Mouse (Mus musculus): ENCODE measurements around the gene Fgd5. TPM values are rescaled to one million over a fixed set of nuclear protein-coding genes. Genes with fewer than 3 reads are reported as not detected.

Gene Fgd5
- polyA plus RNA-seq, 1 experiment = 0.77 TPM

DNA sequence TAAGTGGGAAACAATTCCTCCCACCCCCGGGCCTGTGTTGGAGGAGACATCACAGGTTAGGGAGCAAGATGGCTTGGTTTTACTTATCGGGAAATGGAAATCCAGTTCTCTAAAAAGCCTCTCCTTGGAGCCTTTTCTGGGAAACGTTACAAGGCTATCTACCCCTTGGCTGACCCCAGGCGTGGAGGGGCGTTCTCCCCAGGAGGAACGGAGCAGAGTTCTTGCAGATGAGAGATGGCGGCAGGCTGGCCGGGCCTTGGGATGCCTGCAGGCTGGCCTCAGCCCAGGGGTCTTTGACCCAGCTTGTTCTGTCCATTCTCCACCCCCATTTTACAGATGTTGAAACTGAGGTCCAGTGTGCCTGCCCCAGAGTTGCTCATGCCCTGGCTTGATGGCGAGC is 42.4 kb downstream of the Fgd5 start:
- TF ChIP-seq POLR2A (IDR thresholded peaks at IDR 0.05; ENCODE audit: control insufficient read depth, low read depth, low read length) = no peak
- no peak for TF ChIP-seq CTCF (IDR thresholded peaks at IDR 0.05; ENCODE audit: control insufficient read depth, insufficient read depth, insufficient replicate concordance, low read depth, low read length)
- H3K4me3 ChIP-seq (ENCODE audit: control insufficient read depth, low read depth, low read length) = no peak overlapping the region

DNA sequence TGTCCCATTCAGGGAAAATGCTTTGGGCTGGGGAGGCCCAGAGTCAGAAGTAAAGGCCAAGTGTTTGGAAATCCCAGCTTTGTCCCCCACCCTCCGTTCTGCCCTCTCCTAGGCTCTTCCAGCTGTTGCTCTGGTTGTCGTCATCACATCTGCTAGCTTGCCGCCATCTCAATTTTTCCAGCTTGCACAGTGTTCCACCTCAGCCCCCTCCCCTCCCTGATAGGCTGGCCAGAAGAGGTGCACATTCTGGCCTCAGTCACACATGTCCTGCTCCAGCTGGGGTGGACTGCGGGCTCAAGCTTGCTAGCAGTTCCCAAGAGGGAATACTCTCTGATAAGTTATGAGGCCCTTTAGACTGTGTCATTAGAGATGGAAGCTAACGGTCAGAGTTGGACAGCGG is 42.8 kb downstream of the Fgd5 start:
- Histone ChIP-seq H3K4me3 (ENCODE audit: control insufficient read depth, low read depth, low read length) (no peak overlapping the region), H3K27me3 (ENCODE audit: control insufficient read depth, insufficient read depth, low read length) (no peaks in the 10 kb centered on the region), H3K27ac (ENCODE audit: control insufficient read depth, insufficient read depth, low read depth, low read length) (no peak overlapping the region), H3K4me1 (ENCODE audit: control insufficient read depth, insufficient read depth, low read length) (peaks cover 4% of the 10 kb centered on the region), H3K36me3 (ENCODE audit: control insufficient read depth, insufficient read depth, low read length) (no peaks in the 10 kb centered on the region)
- no peak for TF ChIP-seq POLR2A (IDR thresholded peaks at IDR 0.05; ENCODE audit: control insufficient read depth, low read depth, low read length)
- no peak for TF ChIP-seq CTCF (IDR thresholded peaks at IDR 0.05; ENCODE audit: control insufficient read depth, insufficient read depth, insufficient replicate concordance, low read depth, low read length)

More for the DNA sequence above, 42.4 kb downstream of the Fgd5 start:
- Histone ChIP-seq H3K36me3 (ENCODE audit: control insufficient read depth, insufficient read depth, low read length) (no peaks in the 10 kb centered on the region), H3K27me3 (ENCODE audit: control insufficient read depth, insufficient read depth, low read length) (no peaks in the 10 kb centered on the region), H3K27ac (ENCODE audit: control insufficient read depth, insufficient read depth, low read depth, low read length) (no peak overlapping the region), H3K4me1 (ENCODE audit: control insufficient read depth, insufficient read depth, low read length) (no peaks in the 10 kb centered on the region; the same call in 1 of the 2 replicates)

DNA sequence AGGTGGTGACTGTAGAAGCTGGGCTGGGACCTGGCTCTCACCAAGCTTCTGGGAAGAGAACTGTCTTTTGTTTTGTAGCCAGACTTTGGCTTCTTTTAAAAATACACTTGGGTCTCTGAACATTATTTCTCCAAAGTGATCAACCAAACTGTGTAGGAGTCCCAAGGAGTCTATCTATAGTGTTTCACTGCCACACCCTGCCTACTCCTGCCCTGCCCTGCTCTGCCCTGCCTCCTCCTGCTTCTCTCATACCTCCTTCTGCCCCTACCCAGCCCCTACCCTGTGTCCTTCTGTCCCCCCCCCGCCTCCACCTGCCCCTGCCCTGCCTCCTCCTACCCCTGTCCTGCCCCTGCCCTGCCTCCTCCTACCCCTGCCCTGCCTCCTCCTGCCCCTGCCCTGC is 46.6 kb downstream of the Fgd5 start:
- H3K27me3 ChIP-seq (ENCODE audit: control insufficient read depth, insufficient read depth, low read length) = no peaks in the 10 kb centered on the region
- TF ChIP-seq POLR2A (IDR thresholded peaks at IDR 0.05; ENCODE audit: control insufficient read depth, low read depth, low read length) (no peak), CTCF (IDR thresholded peaks at IDR 0.05; ENCODE audit: control insufficient read depth, insufficient read depth, insufficient replicate concordance, low read depth, low read length) (no peak)
- H3K4me1 ChIP-seq (ENCODE audit: control insufficient read depth, insufficient read depth, low read length) = peaks cover 20% of the 10 kb centered on the region
- H3K27ac ChIP-seq (ENCODE audit: control insufficient read depth, insufficient read depth, low read depth, low read length) = no peak overlapping the region
- H3K36me3 ChIP-seq (ENCODE audit: control insufficient read depth, insufficient read depth, low read length) = no peaks in the 10 kb centered on the region
- no peak overlapping the region for H3K4me3 ChIP-seq (ENCODE audit: control insufficient read depth, low read depth, low read length)

DNA sequence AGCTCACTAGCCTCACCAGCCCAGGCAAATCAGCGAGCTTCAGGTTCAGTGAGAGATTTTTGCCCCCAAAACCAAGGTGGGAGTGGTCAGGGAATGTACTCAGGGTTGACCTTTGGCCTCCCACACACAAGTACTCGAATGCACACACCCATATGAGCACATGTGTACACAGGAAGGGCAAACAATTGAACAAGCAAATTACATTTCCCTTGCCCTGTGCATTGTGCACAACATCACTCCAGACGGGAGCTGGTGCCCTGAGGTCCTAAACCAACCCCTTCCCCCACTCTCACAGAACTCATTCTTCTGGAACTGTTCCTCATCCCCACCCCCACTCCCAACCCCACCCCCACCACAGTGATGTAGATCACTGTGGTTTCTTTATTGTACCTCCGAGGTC is 48.7 kb downstream of the Fgd5 start:
- Histone ChIP-seq H3K36me3 (ENCODE audit: control insufficient read depth, insufficient read depth, low read length) (no peaks in the 10 kb centered on the region), H3K27ac (ENCODE audit: control insufficient read depth, insufficient read depth, low read depth, low read length) (no peak overlapping the region), H3K27me3 (ENCODE audit: control insufficient read depth, insufficient read depth, low read length) (no peaks in the 10 kb centered on the region), H3K4me3 (ENCODE audit: control insufficient read depth, low read depth, low read length) (peak overlapping the region; percentile 69), H3K4me1 (ENCODE audit: control insufficient read depth, insufficient read depth, low read length) (peaks cover 20% of the 10 kb centered on the region)
- TF ChIP-seq POLR2A (IDR thresholded peaks at IDR 0.05; ENCODE audit: control insufficient read depth, low read depth, low read length) = no peak
- TF ChIP-seq CTCF (IDR thresholded peaks at IDR 0.05; ENCODE audit: control insufficient read depth, insufficient read depth, insufficient replicate concordance, low read depth, low read length) = no peak

DNA sequence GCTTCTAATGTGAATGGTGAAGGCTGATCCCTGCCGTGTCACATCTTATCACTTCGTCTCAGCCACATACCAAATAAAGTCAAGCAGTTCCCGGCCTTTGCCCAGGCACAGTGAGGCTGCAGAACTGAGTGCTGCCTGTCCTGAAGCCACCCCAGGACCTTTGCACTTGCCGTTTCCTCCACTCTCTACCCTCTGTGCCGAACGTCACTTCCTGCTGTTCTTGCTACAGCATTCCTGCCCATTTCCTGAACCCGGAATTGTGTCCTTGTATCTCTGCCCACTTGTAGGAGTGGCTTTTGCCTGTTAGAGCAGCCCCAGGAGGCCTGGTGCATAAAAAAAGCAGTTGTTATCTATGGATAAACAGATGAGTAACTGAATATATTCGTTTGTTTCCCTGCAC is 52.0 kb downstream of the Fgd5 start:
- Histone ChIP-seq H3K36me3 (ENCODE audit: control insufficient read depth, insufficient read depth, low read length) (no peaks in the 10 kb centered on the region), H3K4me1 (ENCODE audit: control insufficient read depth, insufficient read depth, low read length) (peaks cover 20% of the 10 kb centered on the region), H3K4me3 (ENCODE audit: control insufficient read depth, low read depth, low read length) (no peak overlapping the region), H3K27ac (ENCODE audit: control insufficient read depth, insufficient read depth, low read depth, low read length) (no peak overlapping the region), H3K27me3 (ENCODE audit: control insufficient read depth, insufficient read depth, low read length) (no peaks in the 10 kb centered on the region)
- TF ChIP-seq POLR2A (IDR thresholded peaks at IDR 0.05; ENCODE audit: control insufficient read depth, low read depth, low read length) = no peak
- TF ChIP-seq CTCF (IDR thresholded peaks at IDR 0.05; ENCODE audit: control insufficient read depth, insufficient read depth, insufficient replicate concordance, low read depth, low read length) = no peak

DNA sequence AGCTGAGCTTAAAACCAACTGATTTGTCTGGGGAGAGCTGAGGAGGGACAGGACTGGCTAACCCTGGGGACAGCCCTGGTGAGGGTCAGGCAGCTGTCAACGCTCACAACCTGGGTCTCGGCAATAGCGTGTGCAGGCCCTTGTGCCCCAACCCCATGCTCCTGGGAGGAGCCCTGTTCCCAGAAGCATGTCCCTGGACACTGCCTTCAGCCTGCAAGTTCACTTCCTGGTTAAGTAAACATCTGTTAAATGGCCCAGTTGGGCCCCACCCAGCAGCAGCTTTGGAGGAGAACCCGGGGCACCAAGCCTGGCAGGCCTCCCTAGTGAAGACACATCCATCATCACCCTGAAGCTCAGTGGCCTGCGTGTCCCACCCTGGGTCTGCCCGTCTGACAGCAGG is 56.0 kb downstream of the Fgd5 start:
- no peak for TF ChIP-seq POLR2A (IDR thresholded peaks at IDR 0.05; ENCODE audit: control insufficient read depth, low read depth, low read length)
- no peak for TF ChIP-seq CTCF (IDR thresholded peaks at IDR 0.05; ENCODE audit: control insufficient read depth, insufficient read depth, insufficient replicate concordance, low read depth, low read length)
- no peaks in the 10 kb centered on the region for H3K4me1 ChIP-seq (ENCODE audit: control insufficient read depth, insufficient read depth, low read length)
- H3K27ac ChIP-seq (ENCODE audit: control insufficient read depth, insufficient read depth, low read depth, low read length) = no peak overlapping the region
- no peaks in the 10 kb centered on the region for H3K36me3 ChIP-seq (ENCODE audit: control insufficient read depth, insufficient read depth, low read length)
- H3K27me3 ChIP-seq (ENCODE audit: control insufficient read depth, insufficient read depth, low read length) = no peaks in the 10 kb centered on the region
- no peak overlapping the region for H3K4me3 ChIP-seq (ENCODE audit: control insufficient read depth, low read depth, low read length)

DNA sequence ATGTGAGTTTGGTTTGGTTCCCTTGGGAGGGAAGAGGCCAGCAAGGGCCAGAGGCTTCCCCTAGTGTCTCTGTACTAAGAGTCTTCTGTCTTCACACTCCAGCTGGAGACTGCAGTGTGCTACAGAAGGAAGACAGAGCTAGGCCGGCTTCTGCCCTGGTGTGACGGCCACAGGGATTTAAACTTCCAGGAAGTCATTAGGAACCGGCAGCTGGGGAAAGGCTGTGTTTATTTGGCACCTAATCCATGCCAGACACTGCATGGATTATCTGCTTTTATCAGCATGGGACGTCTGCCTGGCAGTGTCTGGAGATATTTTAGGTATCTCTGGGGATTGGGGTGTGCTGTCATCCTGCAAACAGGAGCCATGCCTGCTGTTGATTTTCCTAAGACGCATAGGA is 57.7 kb downstream of the Fgd5 start:
- Histone ChIP-seq H3K27me3 (ENCODE audit: control insufficient read depth, insufficient read depth, low read length) (no peaks in the 10 kb centered on the region), H3K27ac (ENCODE audit: control insufficient read depth, insufficient read depth, low read depth, low read length) (no peak overlapping the region), H3K4me1 (ENCODE audit: control insufficient read depth, insufficient read depth, low read length) (no peaks in the 10 kb centered on the region; the same call in 1 of the 2 replicates), H3K36me3 (ENCODE audit: control insufficient read depth, insufficient read depth, low read length) (no peaks in the 10 kb centered on the region), H3K4me3 (ENCODE audit: control insufficient read depth, low read depth, low read length) (no peak overlapping the region)
- no peak for TF ChIP-seq POLR2A (IDR thresholded peaks at IDR 0.05; ENCODE audit: control insufficient read depth, low read depth, low read length)
- TF ChIP-seq CTCF (IDR thresholded peaks at IDR 0.05; ENCODE audit: control insufficient read depth, insufficient read depth, insufficient replicate concordance, low read depth, low read length) = no peak

DNA sequence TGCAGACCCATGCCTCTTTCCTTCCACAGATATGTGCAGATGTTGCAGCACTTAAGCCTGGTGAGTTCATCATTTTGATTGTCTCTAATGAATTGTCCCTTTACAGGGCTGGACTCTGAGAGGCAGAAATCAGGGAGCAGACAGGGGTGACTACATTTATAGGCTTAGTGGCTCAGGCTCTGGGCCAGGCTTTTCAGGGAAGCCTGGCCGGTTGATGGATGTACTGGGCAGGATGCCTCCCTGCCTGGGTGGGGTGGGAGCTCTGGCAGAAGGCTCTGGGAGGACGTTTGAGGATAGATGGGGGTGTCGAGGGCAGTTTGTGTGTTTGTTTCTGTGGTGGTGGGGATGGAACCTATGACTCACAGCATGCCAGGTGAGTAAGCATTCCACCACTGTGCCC is 59.5 kb downstream of the Fgd5 start:
- Histone ChIP-seq H3K27ac (ENCODE audit: control insufficient read depth, insufficient read depth, low read depth, low read length) (no peak overlapping the region), H3K4me1 (ENCODE audit: control insufficient read depth, insufficient read depth, low read length) (no peaks in the 10 kb centered on the region; the same call in 1 of the 2 replicates), H3K27me3 (ENCODE audit: control insufficient read depth, insufficient read depth, low read length) (no peaks in the 10 kb centered on the region), H3K4me3 (ENCODE audit: control insufficient read depth, low read depth, low read length) (no peak overlapping the region), H3K36me3 (ENCODE audit: control insufficient read depth, insufficient read depth, low read length) (no peaks in the 10 kb centered on the region)
- TF ChIP-seq CTCF (IDR thresholded peaks at IDR 0.05; ENCODE audit: control insufficient read depth, insufficient read depth, insufficient replicate concordance, low read depth, low read length) (no peak), POLR2A (IDR thresholded peaks at IDR 0.05; ENCODE audit: control insufficient read depth, low read depth, low read length) (no peak)

Data from testis, adult 2 months (tissue).